Comparison of ENCODE assay signal across 17 mouse cellular contexts in the genomic region with DNA sequence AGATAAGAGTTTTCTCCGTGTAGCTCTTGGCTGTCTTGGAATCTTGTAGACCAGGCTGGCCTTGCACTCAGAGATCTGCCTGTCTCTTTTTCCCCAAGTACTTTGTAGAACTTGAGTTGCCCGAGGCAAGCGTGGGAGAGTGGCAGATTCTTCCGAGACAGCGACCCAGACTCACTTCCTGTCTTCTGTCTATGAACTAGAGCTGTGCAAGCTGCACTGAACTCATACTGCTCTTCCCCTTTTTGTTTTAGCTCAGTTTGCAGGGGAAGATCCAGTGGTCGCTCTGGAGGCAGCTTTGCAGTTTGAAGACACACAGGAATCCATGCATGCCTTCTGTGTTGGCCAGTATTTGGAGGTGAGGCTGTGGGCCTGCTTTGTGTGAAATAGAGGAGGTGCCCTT.
A peak's percentile ranks its signal among the peaks of the same experiment; 100 is the strongest.
DNase-seq lines count a peak whose midpoint lies in the region; ATAC-seq and TF ChIP-seq lines count a peak whose summit lies in the region.
"Had no signal": no experiment of that assay in that cellular context is flagged by ENCODE, and none has a peak within 500 bp of the region (broad histone marks: within the 10 kb centered on the region; RNA-seq: fewer than 3 reads in every experiment).

No protein-coding gene starts in this region.

- WGBS in lung, adult 2 months = 53% methylated on average over 6 of the region's 6 CpGs
- WGBS in forebrain, embryonic 16.5 days = 86% methylated on average over 6 of the region's 6 CpGs

- ATAC-seq in CD4-positive, CD25-positive, alpha-beta regulatory T cell, adult 4 months = peak; percentile 78
- ATAC-seq in common myeloid progenitor, adult 5-6 weeks (replicated peaks; ENCODE audit: low read depth, poor library complexity, severe bottlenecking) = peak; percentile 69
- no peak for ATAC-seq in forebrain, embryonic 16.5 days
- ATAC-seq: midbrain, embryonic 15.5 days had no signal

- peak; percentile 27 for DNase-seq in lung, postnatal 36 days
- DNase-seq in lung, adult 2 months = no peak
- peak; percentile 9 for DNase-seq in thymus, postnatal 25 days
- DNase-seq in right cerebral cortex, postnatal 25 days = no peak
- DNase-seq: adrenal gland, postnatal 36 days; cerebellum, adult 2 months; gastrocnemius, postnatal 14 days; kidney, adult 2 months; kidney, postnatal 4 days; lung, postnatal 10 days had no signal

- no peaks in the 10 kb centered on the region for H3K9me3 ChIP-seq in forebrain, embryonic 16.5 days (ENCODE audit: control insufficient read depth, low read length)
- H3K9me3 ChIP-seq: hindbrain, embryonic 12.5 days; midbrain, embryonic 15.5 days had no signal

- TF ChIP-seq POLR2A in lung, adult 2 months (IDR thresholded peaks at IDR 0.05; ENCODE audit: borderline replicate concordance, extremely low read depth, low read depth, low read length) = no peak

- H3K27me3 ChIP-seq in forebrain, embryonic 16.5 days (replicated peaks; ENCODE audit: control insufficient read depth, insufficient read depth, low read length) = no peaks in the 10 kb centered on the region
- H3K27me3 ChIP-seq: hindbrain, embryonic 12.5 days; midbrain, embryonic 15.5 days had no signal

- peaks cover 36% of the 10 kb centered on the region for H3K36me3 ChIP-seq in forebrain, embryonic 16.5 days (ENCODE audit: control insufficient read depth, insufficient read depth)

- no peak for TF ChIP-seq CTCF in lung, adult 2 months (IDR thresholded peaks at IDR 0.05; ENCODE audit: insufficient read depth, low read length)

- no peak overlapping the region for H3K27ac ChIP-seq in forebrain, embryonic 16.5 days (ENCODE audit: low read length)
- H3K27ac ChIP-seq: hindbrain, embryonic 12.5 days; midbrain, embryonic 15.5 days had no signal

- H3K4me1 ChIP-seq in lung, adult 2 months (ENCODE audit: control insufficient read depth, insufficient read depth, low read length) = no peaks in the 10 kb centered on the region
- no peaks in the 10 kb centered on the region for H3K4me1 ChIP-seq in forebrain, embryonic 16.5 days (replicated peaks; ENCODE audit: control insufficient read depth, insufficient read depth, low read length)
- H3K4me1 ChIP-seq: hindbrain, embryonic 12.5 days; midbrain, embryonic 15.5 days had no signal

- no peak overlapping the region for H3K9ac ChIP-seq in forebrain, embryonic 16.5 days (replicated peaks; ENCODE audit: low read depth, low read length)
- H3K9ac ChIP-seq: hindbrain, embryonic 12.5 days; midbrain, embryonic 15.5 days had no signal

- no peak overlapping the region for H3K4me3 ChIP-seq in lung, adult 2 months (replicated peaks; ENCODE audit: extremely low read depth, low read depth, low read length)
- no peak overlapping the region for H3K4me3 ChIP-seq in forebrain, embryonic 16.5 days (replicated peaks; ENCODE audit: low read length)
- H3K4me3 ChIP-seq: erythroblast, embryonic 14.5 days; hindbrain, embryonic 12.5 days; midbrain, embryonic 15.5 days had no signal

- no peak overlapping the region for H3K4me2 ChIP-seq in forebrain, embryonic 16.5 days (ENCODE audit: low read length)
- H3K4me2 ChIP-seq: hindbrain, embryonic 12.5 days; liver, embryonic 11.5 days; midbrain, embryonic 15.5 days had no signal

Comparison
In these comparisons a context has a peak if more than half of its experiments do, and no peak if none do; other contexts are left out.
1. DNase-seq: peak in lung, postnatal 36 days (single experiment) and thymus, postnatal 25 days (single experiment); none in lung, adult 2 months (single experiment) and right cerebral cortex, postnatal 25 days (single experiment).